Mouse (Mus musculus) intestine, postnatal 0 days (tissue): Measurements from ENCODE around the gene Ubr1. TPM values are rescaled to one million over a fixed set of nuclear protein-coding genes. Genes with fewer than 3 reads are reported as not detected.

Experiments used
- ATAC-seq: fragments of 200-750 bp; cut with Nextera tagmentation; 2 replicates; pipeline ENCODE4 v1.8.0; 2017; ENCODE audit warnings: mild to moderate bottlenecking, moderate TSS enrichment, moderate library complexity
- H3K27ac ChIP-seq: fragments of 300-500 bp; sonication (generic); 2 replicates; pipeline ENCODE4 v1.5.1; 2014; ENCODE audit warnings: mild to moderate bottlenecking, low read depth, low read length, moderate library complexity
- H3K27me3 ChIP-seq: fragments of 300-500 bp; sonication (generic); replicated peaks from 2 replicates; pipeline ENCODE4 v1.6.1; 2014; ENCODE audit warnings: low read length, mixed read lengths; ENCODE audit not compliant: control insufficient read depth, insufficient read depth
- H3K36me3 ChIP-seq: fragments of 300-500 bp; sonication (generic); 2 replicates; pipeline ENCODE4 v1.6.1; 2014; ENCODE audit warnings: mild to moderate bottlenecking, moderate library complexity; ENCODE audit not compliant: control insufficient read depth, insufficient read depth
- H3K4me1 ChIP-seq: fragments of 300-500 bp; sonication (generic); replicated peaks from 2 replicates; pipeline ENCODE4 v1.6.1; 2014; ENCODE audit warnings: antibody characterized with exemption, low read length, mixed read lengths; ENCODE audit not compliant: control insufficient read depth, insufficient read depth
- H3K4me2 ChIP-seq: fragments of 300-500 bp; sonication (generic); replicated peaks from 2 replicates; pipeline ENCODE4 v1.6.1; 2014; ENCODE audit warnings: low read depth, mild to moderate bottlenecking, moderate library complexity
- H3K4me3 ChIP-seq: fragments of 300-500 bp; sonication (generic); 2 replicates; pipeline ENCODE4 v1.5.1; 2014; ENCODE audit warnings: low read depth, low read length
- H3K9ac ChIP-seq: fragments of 300-500 bp; sonication (generic); 2 replicates; pipeline ENCODE4 v1.6.1; 2014; ENCODE audit warnings: mild to moderate bottlenecking, low read depth, low read length
- H3K9me3 ChIP-seq: fragments of 300-500 bp; sonication (generic); 2 replicates; pipeline ENCODE4 v1.6.1; 2016; ENCODE audit warnings: mixed run types; ENCODE audit not compliant: control insufficient read depth
- CTCF ChIP-seq: sonication (generic); IDR thresholded peaks from 2 replicates; pipeline ENCODE4 v1.5.1; 2016; ENCODE audit warnings: low read depth, mild to moderate bottlenecking, control low read depth, antibody characterized with exemption, moderate library complexity
- WGBS: fragments of 180-500 bp; shearing (Covaris S2); extraction: QIAGEN DNeasy Blood & Tissue Kit; methylation state at CpG from one replicate; pipeline ENCODE4 v1.1.7; 2014; 5-methylcytosine and 5-hydroxymethylcytosine counted together
- polyA plus RNA-seq: library from polyadenylated mRNA; unstranded; fragments of >200 nt; fragmentation: Nextera tagmentation; extraction: Ambion mirVana; gene quantifications from 2 replicates; pipeline ENCODE4 v1.2.1, GENCODE M21; 2015

Gene Ubr1
- polyA plus RNA-seq, 1 experiment from 2014 or later: 6.5 TPM

GRCm38 (mm10) chr2:120970045-120970539 lies 423 bp downstream of the Ubr1 start:
- H3K36me3 ChIP-seq: no peaks in the 10 kb centered on the region
- no peaks in the 10 kb centered on the region for H3K9me3 ChIP-seq
- no peaks in the 10 kb centered on the region for H3K27me3 ChIP-seq
- peak overlapping the region; percentile 80 for H3K4me2 ChIP-seq
- ATAC-seq: peak; percentile 34
- peak overlapping the region; percentile 83 for H3K9ac ChIP-seq
- TF ChIP-seq CTCF: no peak
- H3K4me1 ChIP-seq: 0 out of 2 replicates have a peak, but pooled peaks cover 6% of the 10 kb centered on the region
- H3K27ac ChIP-seq: peak overlapping the region; percentile 74
- under 1% methylated on average over 23 of the region's 23 CpGs for WGBS
- peak overlapping the region; percentile 93 for H3K4me3 ChIP-seq

- Histone ChIP-seq H3K4me2 (no peak overlapping the region), H3K27ac (no peak overlapping the region), H3K36me3 (peaks cover 4% of the 10 kb centered on the region; the same call in 1 of the 2 replicates), H3K9ac (no peak overlapping the region), H3K4me3 (no peak overlapping the region), H3K9me3 (no peaks in the 10 kb centered on the region), H3K4me1 (0 out of 2 replicates have a peak, but pooled peaks cover 6% of the 10 kb centered on the region), H3K27me3 (no peaks in the 10 kb centered on the region)
- WGBS: 96% methylated on average over 3 of the region's 3 CpGs
- TF ChIP-seq CTCF: no peak
- ATAC-seq: no peak
Measured at GRCm38 (mm10) chr2:120965486-120965885, 5.0 kb downstream of the Ubr1 start.

GRCm38 (mm10) chr2:120963110-120963509 lies 7.4 kb downstream of the Ubr1 start:
- no peak overlapping the region for H3K4me2 ChIP-seq
- TF ChIP-seq CTCF: no peak
- H3K27ac ChIP-seq: no peak overlapping the region
- no peak overlapping the region for H3K4me3 ChIP-seq
- no peaks in the 10 kb centered on the region for H3K9me3 ChIP-seq
- peaks cover 4% of the 10 kb centered on the region; the same call in 1 of the 2 replicates for H3K36me3 ChIP-seq
- no peaks in the 10 kb centered on the region for H3K27me3 ChIP-seq
- no peak for ATAC-seq
- H3K4me1 ChIP-seq: no peaks in the 10 kb centered on the region
- H3K9ac ChIP-seq: no peak overlapping the region
- WGBS: 86% methylated on average over 7 of the region's 7 CpGs

GRCm38 (mm10) chr2:120960261-120960660 lies 10.3 kb downstream of the Ubr1 start:
- H3K4me1 ChIP-seq: no peaks in the 10 kb centered on the region
- no peak for TF ChIP-seq CTCF
- peaks cover 7% of the 10 kb centered on the region for H3K36me3 ChIP-seq
- H3K4me3 ChIP-seq: no peak overlapping the region
- H3K27me3 ChIP-seq: no peaks in the 10 kb centered on the region
- no peaks in the 10 kb centered on the region for H3K9me3 ChIP-seq
- no peak overlapping the region for H3K4me2 ChIP-seq
- ATAC-seq: no peak
- H3K27ac ChIP-seq: no peak overlapping the region
- WGBS: 71% methylated on average over 1 of the region's 1 CpGs
- H3K9ac ChIP-seq: no peak overlapping the region

- 80% methylated on average over 5 of the region's 5 CpGs for WGBS
- no peaks in the 10 kb centered on the region for H3K27me3 ChIP-seq
- peaks cover 9% of the 10 kb centered on the region for H3K36me3 ChIP-seq
- H3K9ac ChIP-seq: no peak overlapping the region
- no peaks in the 10 kb centered on the region for H3K9me3 ChIP-seq
- ATAC-seq: no peak
- no peak overlapping the region for H3K4me3 ChIP-seq
- no peaks in the 10 kb centered on the region for H3K4me1 ChIP-seq
- no peak for TF ChIP-seq CTCF
- H3K4me2 ChIP-seq: no peak overlapping the region
- H3K27ac ChIP-seq: no peak overlapping the region
Measured at GRCm38 (mm10) chr2:120959827-120960226, 10.7 kb downstream of the Ubr1 start.

- no peak overlapping the region for H3K4me3 ChIP-seq
- no peak overlapping the region for H3K27ac ChIP-seq
- ATAC-seq: no peak
- H3K4me1 ChIP-seq: no peaks in the 10 kb centered on the region
- peaks cover 9% of the 10 kb centered on the region for H3K36me3 ChIP-seq
- no peak overlapping the region for H3K4me2 ChIP-seq
- no peak overlapping the region for H3K9ac ChIP-seq
- no peaks in the 10 kb centered on the region for H3K9me3 ChIP-seq
- H3K27me3 ChIP-seq: no peaks in the 10 kb centered on the region
- no peak for TF ChIP-seq CTCF
- 82% methylated on average over 2 of the region's 2 CpGs for WGBS
Measured at GRCm38 (mm10) chr2:120959363-120959762, 11.2 kb downstream of the Ubr1 start.
